Mouse (Mus musculus) myocyte (in vitro differentiated cells): ENCODE data around the gene Efhd2.

Source experiments
- SRF ChIP-seq: IDR thresholded peaks from one replicate; pipeline ENCODE4 v1.6.1; 2011; ENCODE audit warnings: low read depth; ENCODE audit not compliant: control insufficient read depth, insufficient read length
- USF1 ChIP-seq: IDR thresholded peaks from one replicate; pipeline ENCODE4 v1.6.1; 2011; ENCODE audit warnings: low read depth, mild to moderate bottlenecking, control low read depth, moderate library complexity

- no peak for TF ChIP-seq SRF
- TF ChIP-seq USF1 = no peak
Measured at GRCm38 (mm10) chr4:141819316-141819715, 55.4 kb downstream of the Efhd2 start.
